Mouse (Mus musculus) erythroblast, embryonic 14.5 days (primary cell): ENCODE measurements around the gene Tcf23.

ENCODE experiments used
- GATA1 ChIP-seq: IDR thresholded peaks from 2 replicates; pipeline ENCODE4 v1.6.1; 2012; ENCODE audit warnings: low read length, inconsistent platforms, mixed read lengths
- TAL1 ChIP-seq: IDR thresholded peaks from 3 replicates; pipeline ENCODE4 v1.6.1; 2012; ENCODE audit warnings: low read length, inconsistent platforms, mixed read lengths

DNA sequence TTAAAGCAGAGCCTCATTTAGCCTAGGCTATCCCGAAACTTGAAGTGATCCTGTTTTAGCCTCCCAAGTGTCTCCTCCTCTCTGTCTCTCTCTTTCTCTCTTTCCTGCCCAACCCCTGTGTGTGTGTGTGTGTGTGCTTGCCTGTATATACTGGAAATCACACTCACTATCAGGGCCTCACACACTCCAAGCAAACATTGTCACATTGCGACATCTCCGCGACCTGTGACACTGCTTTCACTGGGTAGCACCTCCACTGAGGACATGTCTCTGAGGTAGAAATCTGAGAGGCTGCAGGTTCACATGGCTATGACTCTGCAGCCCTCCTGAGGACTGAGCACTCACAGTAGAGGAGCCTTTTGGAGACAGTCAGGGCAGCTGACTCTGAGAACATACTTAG is 2.3 kb upstream of the Tcf23 start:
- no peak for TF ChIP-seq GATA1
- no peak for TF ChIP-seq TAL1
